Mouse (Mus musculus) embryonic facial prominence, embryonic 11.5 days (tissue): ENCODE measurements around the gene Rgs10. TPM values are rescaled to one million over a fixed set of nuclear protein-coding genes. Genes with fewer than 3 reads are reported as not detected.

Experiments
- ATAC-seq: fragments of 200-750 bp; cut with Nextera tagmentation; replicated peaks from 2 replicates; pipeline ENCODE4 v1.8.0; 2017; ENCODE audit warnings: low read depth; ENCODE audit not compliant: insufficient number of reproducible peaks, low FRiP score, low TSS enrichment
- DNase-seq: peaks from one replicate; pipeline ENCODE4 v3.0.0-alpha.2; 2015; ENCODE audit warnings: low spot score
- H3K27ac ChIP-seq: fragments of 300-500 bp; sonication (generic); replicated peaks from 2 replicates; pipeline ENCODE4 v1.5.1; 2014; ENCODE audit warnings: mild to moderate bottlenecking, low read depth, low read length, control low read depth
- H3K27me3 ChIP-seq: fragments of 300-500 bp; sonication (generic); 2 replicates; pipeline ENCODE4 v1.6.1; 2014; ENCODE audit warnings: mild to moderate bottlenecking, low read length, moderate library complexity, mixed read lengths; ENCODE audit not compliant: control insufficient read depth, insufficient read depth
- H3K36me3 ChIP-seq: fragments of 300-500 bp; sonication (generic); replicated peaks from 2 replicates; pipeline ENCODE4 v1.6.1; 2014; ENCODE audit warnings: low read depth, mild to moderate bottlenecking, low read length, moderate library complexity, mixed read lengths; ENCODE audit not compliant: control insufficient read depth, insufficient read depth
- H3K4me1 ChIP-seq: fragments of 300-500 bp; sonication (generic); 2 replicates; pipeline ENCODE4 v1.6.1; 2014; ENCODE audit warnings: low read length, mixed read lengths; ENCODE audit not compliant: control insufficient read depth, insufficient read depth
- H3K4me2 ChIP-seq: fragments of 300-500 bp; sonication (generic); 2 replicates; pipeline ENCODE4 v1.6.1; 2014; ENCODE audit warnings: low read depth, mild to moderate bottlenecking, control low read depth, low read length, moderate library complexity
- H3K4me3 ChIP-seq: fragments of 300-500 bp; sonication (generic); 2 replicates; pipeline ENCODE4 v1.5.1; 2014; ENCODE audit warnings: low read depth, low read length, control low read depth
- H3K9ac ChIP-seq: fragments of 300-500 bp; sonication (generic); replicated peaks from 2 replicates; pipeline ENCODE4 v1.6.1; 2014; ENCODE audit warnings: mild to moderate bottlenecking, control low read depth, low read length
- H3K9me3 ChIP-seq: fragments of 300-500 bp; sonication (generic); replicated peaks from 2 replicates; pipeline ENCODE4 v1.6.1; 2016; ENCODE audit warnings: mild to moderate bottlenecking, low read length, inconsistent platforms, mixed read lengths; ENCODE audit not compliant: control insufficient read depth
- whole genome bisulfite sequencing: fragments of 180-500 bp; shearing (Covaris S2); extraction: QIAGEN DNeasy Blood & Tissue Kit; methylation state at CpG from one replicate; pipeline ENCODE4 v1.1.7; 2014; 5-methylcytosine and 5-hydroxymethylcytosine counted together
- polyA plus RNA-seq: library from polyadenylated mRNA; unstranded; fragments of >200 nt; fragmentation: Nextera tagmentation; extraction: Ambion mirVana; gene quantifications from 2 replicates; pipeline ENCODE4 v1.2.1, GENCODE M21; 2014

Rgs10 gene
- polyA plus RNA-seq, 1 experiment from 2014 or later: 16.7 TPM

- H3K27ac ChIP-seq: no peak overlapping the region
- no peak overlapping the region for H3K4me2 ChIP-seq
- H3K9me3 ChIP-seq: no peaks in the 10 kb centered on the region
- ATAC-seq: no peak
- H3K4me3 ChIP-seq: no peak overlapping the region
- H3K9ac ChIP-seq: no peak overlapping the region
- no peaks in the 10 kb centered on the region for H3K4me1 ChIP-seq
- H3K27me3 ChIP-seq: peaks cover 41% of the 10 kb centered on the region
- no peaks in the 10 kb centered on the region for H3K36me3 ChIP-seq
- 7% methylated on average over 9 of the region's 9 CpGs for WGBS
- DNase-seq: no peak
Measured at GRCm38 (mm10) chr7:128419690-128420089, 1.1 kb upstream of the Rgs10 start.

DNA sequence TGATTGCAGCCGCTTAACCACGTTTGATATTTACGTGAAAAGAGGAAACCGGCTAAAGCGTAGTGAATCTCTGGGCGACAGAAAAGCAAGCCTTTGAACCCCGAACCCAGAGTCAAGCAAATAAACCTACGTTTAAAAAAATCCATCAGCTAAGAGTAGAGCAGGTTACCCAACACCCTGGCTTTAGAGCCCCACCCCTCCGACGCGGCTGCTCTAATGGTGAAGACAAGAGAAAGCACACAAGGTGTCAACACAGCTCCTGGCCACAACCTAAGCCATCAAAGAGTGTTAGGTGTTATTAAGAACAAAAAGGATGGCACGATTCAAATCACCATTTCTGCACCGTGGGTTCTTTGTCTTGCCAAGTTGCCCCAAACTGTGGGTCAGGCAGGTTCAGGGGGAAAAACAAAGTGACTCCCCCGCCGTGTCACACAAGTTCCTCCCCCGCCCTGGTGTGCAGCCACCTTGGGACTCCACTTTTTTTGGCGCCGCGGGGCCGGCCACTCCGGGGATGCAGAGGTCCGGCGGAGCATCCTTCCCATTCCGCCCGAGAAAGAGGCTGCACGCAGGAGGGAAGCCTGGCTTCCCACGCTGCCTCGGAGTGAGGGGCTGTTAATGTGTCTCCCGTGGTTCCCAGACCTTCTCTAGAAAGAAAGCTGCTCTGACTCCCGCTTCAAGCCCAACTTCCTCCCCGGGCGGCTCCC lies 1.2 kb downstream of the Rgs10 start:
- Histone ChIP-seq H3K4me3 (peak overlapping the region; percentile 60), H3K4me1 (no peaks in the 10 kb centered on the region), H3K27ac (no peak overlapping the region), H3K27me3 (peaks cover 41% of the 10 kb centered on the region), H3K36me3 (no peaks in the 10 kb centered on the region), H3K9ac (peak overlapping the region; percentile 58), H3K9me3 (no peaks in the 10 kb centered on the region), H3K4me2 (peak overlapping the region; percentile 86)
- 2% methylated on average over 31 of the region's 32 CpGs for WGBS
- no peak for DNase-seq
- ATAC-seq: peak; percentile 45; the same call in 1 of the 2 replicates

- ATAC-seq (no peak), DNase-seq (no peak)
- no peaks in the 10 kb centered on the region for H3K9me3 ChIP-seq
- no peak overlapping the region for H3K9ac ChIP-seq
- no peak overlapping the region for H3K27ac ChIP-seq
- H3K4me1 ChIP-seq: no peaks in the 10 kb centered on the region
- peaks cover 41% of the 10 kb centered on the region for H3K27me3 ChIP-seq
- no peaks in the 10 kb centered on the region for H3K36me3 ChIP-seq
- H3K4me3 ChIP-seq: no peak overlapping the region
- WGBS: 60% methylated on average over 6 of the region's 6 CpGs
- no peak overlapping the region for H3K4me2 ChIP-seq
Measured at GRCm38 (mm10) chr7:128416664-128417063, 1.9 kb downstream of the Rgs10 start.

GRCm38 (mm10) chr7:128414433-128414832 lies 4.1 kb downstream of the Rgs10 start:
- no peak for DNase-seq
- no peak for ATAC-seq
- H3K27ac ChIP-seq: no peak overlapping the region
- peaks cover 26% of the 10 kb centered on the region for H3K27me3 ChIP-seq
- no peaks in the 10 kb centered on the region for H3K4me1 ChIP-seq
- no peaks in the 10 kb centered on the region for H3K9me3 ChIP-seq
- H3K36me3 ChIP-seq: no peaks in the 10 kb centered on the region
- WGBS: 57% methylated on average over 8 of the region's 8 CpGs
- no peak overlapping the region for H3K4me3 ChIP-seq
- no peak overlapping the region for H3K9ac ChIP-seq
- no peak overlapping the region for H3K4me2 ChIP-seq

- DNase-seq: no peak
- H3K4me2 ChIP-seq: no peak overlapping the region
Measured at GRCm38 (mm10) chr7:128412071-128412833, 6.3 kb downstream of the Rgs10 start.

DNA sequence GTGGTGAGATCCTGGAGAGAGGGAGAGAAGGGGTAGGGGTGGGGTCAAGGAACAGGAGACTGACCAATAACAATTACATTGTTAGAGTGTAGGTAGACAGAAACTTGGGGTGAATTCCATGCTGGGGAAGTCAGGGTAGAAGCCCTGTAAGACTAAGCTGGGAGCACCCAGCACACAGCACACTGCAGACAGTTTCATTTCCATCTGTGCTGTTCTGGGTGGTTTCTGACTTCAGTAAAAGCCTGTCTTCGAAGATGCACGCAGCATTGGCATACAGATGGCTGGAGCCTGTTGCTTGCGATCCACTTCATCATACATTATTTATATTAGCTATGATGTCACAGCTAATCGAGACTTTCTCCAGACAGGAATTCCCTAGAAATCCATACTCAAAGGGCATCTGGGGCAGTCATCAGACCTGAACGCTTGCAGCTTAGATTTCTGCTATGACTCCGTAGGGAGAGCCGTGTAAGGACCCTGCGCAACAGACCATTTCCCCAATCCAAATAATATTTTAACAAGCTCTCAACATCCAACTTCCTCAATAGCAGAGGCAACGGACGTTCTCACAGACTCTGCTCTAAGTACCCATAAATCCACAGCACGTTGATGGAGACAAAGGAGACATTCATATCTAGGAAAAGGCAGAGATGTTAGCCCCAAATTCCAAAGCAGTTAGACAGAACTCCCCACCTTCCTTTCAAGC lies 7.7 kb downstream of the Rgs10 start:
- 62% methylated on average over 11 of the region's 11 CpGs for WGBS
- DNase-seq: no peak

More at GRCm38 (mm10) chr7:128412071-128412833, 6.3 kb downstream of the Rgs10 start:
- ATAC-seq: no peak
- no peaks in the 10 kb centered on the region for H3K4me1 ChIP-seq
- H3K27ac ChIP-seq: no peak overlapping the region
- no peaks in the 10 kb centered on the region for H3K36me3 ChIP-seq
- no peak overlapping the region for H3K4me3 ChIP-seq
- no peaks in the 10 kb centered on the region for H3K9me3 ChIP-seq
- WGBS: 67% methylated on average over 10 of the region's 10 CpGs
- H3K9ac ChIP-seq: no peak overlapping the region
- H3K27me3 ChIP-seq: peaks cover 11% of the 10 kb centered on the region

DNA sequence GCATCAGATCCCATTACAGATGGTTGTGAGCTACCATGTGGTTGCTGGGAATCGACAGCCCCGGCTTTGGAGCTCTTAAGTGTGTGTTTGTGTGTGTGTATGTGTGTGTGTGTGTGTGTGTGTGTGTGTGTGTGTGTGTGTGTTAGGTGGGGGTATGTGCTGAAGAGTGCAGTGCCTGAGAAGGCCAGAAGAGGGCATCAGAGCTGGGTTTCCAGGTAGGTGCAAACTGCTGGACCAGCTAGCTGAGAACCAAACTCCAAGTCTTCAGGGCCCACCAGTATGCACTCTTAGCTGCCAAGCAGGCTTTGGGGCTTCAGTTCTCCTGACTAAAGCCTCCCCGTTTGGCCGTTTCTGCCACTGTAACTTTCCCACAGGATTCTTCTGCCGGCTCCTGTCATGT lies 10.3 kb downstream of the Rgs10 start:
- no peaks in the 10 kb centered on the region for H3K9me3 ChIP-seq
- no peak for DNase-seq
- no peak overlapping the region for H3K9ac ChIP-seq
- no peaks in the 10 kb centered on the region for H3K4me1 ChIP-seq
- H3K27me3 ChIP-seq: no peaks in the 10 kb centered on the region
- no peak overlapping the region for H3K4me2 ChIP-seq
- H3K36me3 ChIP-seq: no peaks in the 10 kb centered on the region
- no peak overlapping the region for H3K27ac ChIP-seq
- no peak overlapping the region for H3K4me3 ChIP-seq
- WGBS: 98% methylated on average over 5 of the region's 5 CpGs
- no peak for ATAC-seq

More for the DNA sequence above, 7.7 kb downstream of the Rgs10 start:
- no peak overlapping the region for H3K4me3 ChIP-seq
- H3K4me1 ChIP-seq: no peaks in the 10 kb centered on the region
- no peak for ATAC-seq
- no peaks in the 10 kb centered on the region for H3K36me3 ChIP-seq
- H3K9me3 ChIP-seq: no peaks in the 10 kb centered on the region
- peaks cover 6% of the 10 kb centered on the region; the same call in 1 of the 2 replicates for H3K27me3 ChIP-seq
- H3K9ac ChIP-seq: no peak overlapping the region
- no peak overlapping the region for H3K27ac ChIP-seq
- no peak overlapping the region for H3K4me2 ChIP-seq
